In the genomic region with DNA sequence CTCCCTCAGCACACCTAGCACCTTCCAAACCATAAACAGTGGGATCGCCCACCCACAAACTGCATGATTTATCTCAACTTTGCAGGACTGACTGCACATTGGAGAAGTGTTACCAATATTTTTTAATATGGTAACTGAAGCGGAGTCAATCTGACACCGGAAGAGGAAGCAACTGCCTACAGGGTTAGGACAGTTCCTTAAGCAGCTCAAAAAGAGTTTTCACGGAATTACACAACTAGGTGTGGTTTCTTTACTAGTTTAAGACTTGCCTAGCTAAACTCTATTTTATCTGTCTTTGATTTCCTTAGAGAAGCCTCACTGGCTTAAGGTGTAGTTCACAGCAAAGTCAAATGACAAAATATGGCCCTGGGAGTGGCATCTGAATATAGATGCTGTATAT, we compare ENCODE assay signal across 26 mouse cellular contexts.
"Had no signal": no experiment of that assay in that cellular context is flagged by ENCODE, and none has a peak within 500 bp of the region (broad histone marks: within the 10 kb centered on the region; RNA-seq: fewer than 3 reads in every experiment).

No protein-coding gene starts in this region.

- ATAC-seq: forebrain, embryonic 13.5 days; forebrain, embryonic 14.5 days; forebrain, embryonic 15.5 days; forebrain, embryonic 16.5 days; forebrain, postnatal 0 days had no signal

- DNase-seq: cerebellum, adult 8-10 months; cerebellum, adult 9-10 months; cerebellum, adult 9-11 months; cerebellum, postnatal 10 days; cerebellum, postnatal 14 days; cerebellum, postnatal 25 days; cerebellum, postnatal 36 days; forebrain, postnatal 0 days; gastrocnemius, adult 2 months; gastrocnemius, postnatal 10 days; gastrocnemius, postnatal 14 days; gastrocnemius, postnatal 25 days; gastrocnemius, postnatal 36 days; heart, adult 18-20 months; heart, adult 2 months had no signal

- H3K4me1 ChIP-seq: forebrain, embryonic 12.5 days had no signal

- H3K36me3 ChIP-seq: embryonic facial prominence, embryonic 10.5 days; embryonic facial prominence, embryonic 12.5 days; embryonic facial prominence, embryonic 15.5 days; forebrain, embryonic 10.5 days; forebrain, embryonic 12.5 days; forebrain, embryonic 15.5 days had no signal

- H3K4me3 ChIP-seq: embryonic facial prominence, embryonic 10.5 days; embryonic facial prominence, embryonic 12.5 days; embryonic facial prominence, embryonic 13.5 days; embryonic facial prominence, embryonic 15.5 days; erythroblast, embryonic 14.5 days; forebrain, embryonic 10.5 days; forebrain, embryonic 12.5 days; forebrain, embryonic 13.5 days; forebrain, embryonic 15.5 days; gastrocnemius, adult 2 months; heart, adult 2 months had no signal

- H3K27me3 ChIP-seq: embryonic facial prominence, embryonic 12.5 days; embryonic facial prominence, embryonic 15.5 days; forebrain, embryonic 12.5 days; forebrain, embryonic 13.5 days; forebrain, embryonic 15.5 days had no signal

- H3K27ac ChIP-seq: embryonic facial prominence, embryonic 10.5 days; embryonic facial prominence, embryonic 12.5 days; embryonic facial prominence, embryonic 13.5 days; embryonic facial prominence, embryonic 15.5 days; forebrain, embryonic 10.5 days; forebrain, embryonic 12.5 days; forebrain, embryonic 13.5 days; forebrain, embryonic 15.5 days; gastrocnemius, adult 2 months; heart, adult 2 months had no signal
